Mouse (Mus musculus) hematopoietic stem cell, adult 5-6 weeks (primary cell): ENCODE data around the gene Orai3. TPM values are rescaled to one million over a fixed set of nuclear protein-coding genes. Genes with fewer than 3 reads are reported as not detected.
"Not testable (repeated sequence)": the region's sequence is repeated elsewhere in the genome, so short reads cannot be mapped to it uniquely, and the experiment has no call there.

Experiments used
- ATAC-seq, 2 experiments: fragments of 125-278 bp in 1 of 2; replicated peaks in 1 of 2; 2 replicates each; pipeline ENCODE4 v1.8.0; 2016 to 2017; ENCODE audit warnings: inconsistent platforms in 2 of 2, mild to moderate bottlenecking in 2 of 2, moderate number of reproducible peaks in 2 of 2, low read depth in 1 of 2, moderate TSS enrichment in 1 of 2; ENCODE audit not compliant: low FRiP score in 2 of 2, poor library complexity in 2 of 2, severe bottlenecking in 2 of 2, insufficient read depth in 1 of 2, low TSS enrichment in 1 of 2
- total RNA-seq: library from RNA; stranded (forward); fragments of 172-1452, 232-1000 nt; gene quantifications from 2 replicates; pipeline ENCODE4 v1.2.3, GENCODE M21; 2017

The Orai3 gene
- total RNA-seq, 1 experiment from 2014 or later = 25.3 TPM

- ATAC-seq = no peak
Observed at GRCm38 (mm10) chr7:127753741-127754140, 15.9 kb upstream of the Orai3 start.

- ATAC-seq = peak; percentile 51 to 53; a peak in 1 of 4 replicates
Observed at GRCm38 (mm10) chr7:127759716-127760115, 9.9 kb upstream of the Orai3 start.

- ATAC-seq = no peak
Observed at GRCm38 (mm10) chr7:127760478-127760877, 9.1 kb upstream of the Orai3 start.

GRCm38 (mm10) chr7:127761026-127761425, 8.6 kb upstream of the Orai3 start:
- peak; percentile 67 to 76; a peak in 1 of 4 replicates for ATAC-seq

GRCm38 (mm10) chr7:127763642-127764041, 6.0 kb upstream of the Orai3 start:
- ATAC-seq = no peak

- no peak for ATAC-seq
Observed at GRCm38 (mm10) chr7:127765756-127766155, 3.9 kb upstream of the Orai3 start.

- ATAC-seq = no peak
Observed at GRCm38 (mm10) chr7:127766851-127767609, 2.6 kb upstream of the Orai3 start.

GRCm38 (mm10) chr7:127767671-127768345, 1.8 kb upstream of the Orai3 start:
- ATAC-seq = no peak

GRCm38 (mm10) chr7:127768346-127768996, 1.1 kb upstream of the Orai3 start:
- no peak for ATAC-seq

GRCm38 (mm10) chr7:127768997-127769593, 520 bp upstream of the Orai3 start:
- ATAC-seq = peak; percentile 66 to 81

- peak in 1 of 2 experiments; percentile 5; a peak in 1 of 4 replicates for ATAC-seq
Observed at GRCm38 (mm10) chr7:127770039-127770905, 657 bp downstream of the Orai3 start.

- ATAC-seq = no peak
Observed at GRCm38 (mm10) chr7:127771262-127771661, 1.6 kb downstream of the Orai3 start.

- ATAC-seq = no peak
Observed at GRCm38 (mm10) chr7:127772080-127772479, 2.5 kb downstream of the Orai3 start.

GRCm38 (mm10) chr7:127772557-127772956, 2.9 kb downstream of the Orai3 start:
- ATAC-seq = no peak

- peak; percentile 35 to 42; a peak in 3 of 4 replicates for ATAC-seq
Observed at GRCm38 (mm10) chr7:127773664-127774384, 4.2 kb downstream of the Orai3 start.

GRCm38 (mm10) chr7:127775837-127776236, 6.2 kb downstream of the Orai3 start:
- ATAC-seq = not testable (repeated sequence)
